Mouse (Mus musculus): Measurements from ENCODE around the gene 1700025F22Rik. TPM values are rescaled to one million over a fixed set of nuclear protein-coding genes. Genes with fewer than 3 reads are reported as not detected.

1700025F22Rik gene
- not detected for polyA plus RNA-seq (2017; shearing (Covaris generic))

DNA sequence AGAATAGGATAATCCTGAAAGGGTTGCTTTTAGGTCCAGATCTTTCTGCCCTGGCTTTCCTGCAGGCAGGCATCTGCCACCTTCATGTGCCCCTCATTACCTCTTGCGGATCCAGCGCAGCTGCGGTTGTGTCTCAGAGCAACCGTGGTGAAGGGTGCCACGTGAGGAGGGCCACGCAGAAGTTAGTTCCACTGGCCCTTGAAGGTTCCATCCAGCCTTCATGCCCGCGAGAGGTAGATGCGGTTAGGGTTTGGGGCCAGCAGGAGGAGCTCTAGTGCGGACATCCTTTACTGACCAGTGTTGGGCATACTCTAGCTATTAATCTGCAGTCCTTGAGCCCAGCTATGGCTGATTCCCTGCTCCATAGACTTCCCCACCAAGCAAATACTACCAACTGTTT is at the start of gene 1700025F22Rik:
TSS of gene 1700025F22Rik (minus strand) at position 149 of the 400 bp plus-strand sequence.

GRCm38 (mm10) chr19:11196546-11196945 is 31.4 kb upstream of the 1700025F22Rik start, which contains the start of gene Ms4a13:
Ms4a13 (minus strand) TSS chr19:11196737.

DNA sequence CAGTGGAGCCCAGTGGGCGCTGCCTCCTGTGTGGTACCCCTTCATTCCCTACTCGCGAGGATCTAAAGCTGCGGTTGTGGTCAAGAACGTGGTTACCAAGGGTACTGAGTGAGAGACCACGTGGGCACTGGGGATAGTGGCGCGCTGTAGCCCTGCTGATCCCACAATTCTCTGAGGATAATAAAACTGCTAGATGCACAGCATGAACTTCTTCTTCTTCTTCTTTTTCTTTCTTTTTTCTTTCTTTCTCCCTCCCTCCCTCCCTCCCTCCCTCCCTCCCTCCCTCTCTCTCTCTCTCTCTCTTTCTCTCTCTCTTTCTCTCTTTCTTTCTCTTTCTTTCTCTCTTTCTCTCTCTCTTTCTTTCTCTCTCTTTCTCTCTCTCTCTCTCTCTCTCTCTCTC is 34.3 kb downstream of the 1700025F22Rik start, which contains the start of gene 1700017D01Rik:
TSS of gene 1700017D01Rik (minus strand) at position 101 of the 400 bp plus-strand sequence.

Other genes with a start within 250 kb of the 1700025F22Rik start
- gene Zp1, start 244.7 kb downstream of the 1700025F22Rik start, polyA plus RNA-seq (2017; shearing (Covaris generic)): not detected
- gene Ptgdr2, start 228.2 kb downstream of the 1700025F22Rik start, polyA plus RNA-seq (2017; shearing (Covaris generic)): not detected
- gene Ccdc86, start 216.1 kb downstream of the 1700025F22Rik start, polyA plus RNA-seq (2017; shearing (Covaris generic)): 14.4 TPM
- gene Ms4a10, start 190.7 kb downstream of the 1700025F22Rik start, polyA plus RNA-seq (2017; shearing (Covaris generic)): not detected
- not detected for gene Ms4a15, start 172.1 kb downstream of the 1700025F22Rik start, polyA plus RNA-seq (2017; shearing (Covaris generic))
- gene Ms4a18, start 147.3 kb downstream of the 1700025F22Rik start, polyA plus RNA-seq (2017; shearing (Covaris generic)): not detected
- gene Ms4a8a, start 84.2 kb downstream of the 1700025F22Rik start, polyA plus RNA-seq (2017; shearing (Covaris generic)): 0.56 TPM
- not detected for gene 1700017D01Rik, start 34.4 kb downstream of the 1700025F22Rik start, polyA plus RNA-seq (2017; shearing (Covaris generic))
- not detected for gene Ms4a13, start 31.4 kb upstream of the 1700025F22Rik start, polyA plus RNA-seq (2017; shearing (Covaris generic))
- gene Ms4a12, start 67.1 kb upstream of the 1700025F22Rik start, polyA plus RNA-seq (2017; shearing (Covaris generic)): 0.20 TPM
- gene Ms4a1, start 100.9 kb upstream of the 1700025F22Rik start, polyA plus RNA-seq (2017; shearing (Covaris generic)): 0.47 TPM
- not detected for gene Ms4a5, start 118.6 kb upstream of the 1700025F22Rik start, polyA plus RNA-seq (2017; shearing (Covaris generic))
- not detected for gene Ms4a14, start 149.1 kb upstream of the 1700025F22Rik start, polyA plus RNA-seq (2017; shearing (Covaris generic))
- gene Ms4a7, start 170.8 kb upstream of the 1700025F22Rik start, polyA plus RNA-seq (2017; shearing (Covaris generic)): not detected
- gene Ms4a4a, start 210.2 kb upstream of the 1700025F22Rik start, polyA plus RNA-seq (2017; shearing (Covaris generic)): 1.7 TPM
- gene Ms4a4c, start 239.4 kb upstream of the 1700025F22Rik start, polyA plus RNA-seq (2017; shearing (Covaris generic)): 109 TPM

Data from effector memory CD4-positive, alpha-beta T cell, adult 5 months (primary cell).